In genomic region chr15:91965172-91965571, GRCm38 (mm10) we compare ENCODE assay signal across 18 mouse cellular contexts.
A peak's percentile ranks its signal among the peaks of the same experiment; 100 is the strongest.
DNase-seq lines count a peak whose midpoint lies in the region; ATAC-seq and TF ChIP-seq lines count a peak whose summit lies in the region.
"Had no signal": no experiment of that assay in that cellular context is flagged by ENCODE, and none has a peak within 500 bp of the region (broad histone marks: within the 10 kb centered on the region; RNA-seq: fewer than 3 reads in every experiment).

No protein-coding gene starts in this region.

- WGBS in forebrain, postnatal 0 days: 66% methylated on average over 10 of the region's 10 CpGs
- 83% methylated on average over 10 of the region's 10 CpGs for WGBS in forebrain, embryonic 11.5 days
- 53% methylated on average over 10 of the region's 10 CpGs for WGBS in limb, embryonic 10.5 days
- 72% methylated on average over 10 of the region's 10 CpGs for WGBS in liver, postnatal 0 days (ENCODE audit: insufficient replicate concordance)
- 74% methylated on average over 10 of the region's 10 CpGs for WGBS in liver, embryonic 11.5 days

- no peak for TF ChIP-seq CTCF in forebrain, postnatal 0 days (IDR thresholded peaks at IDR 0.05; ENCODE audit: low read depth)
- no peak for TF ChIP-seq CTCF in liver, postnatal 0 days (IDR thresholded peaks at IDR 0.05; ENCODE audit: low read depth)

- H3K9me3 ChIP-seq in forebrain, postnatal 0 days (ENCODE audit: low read length): no peaks in the 10 kb centered on the region
- no peaks in the 10 kb centered on the region for H3K9me3 ChIP-seq in forebrain, embryonic 11.5 days (ENCODE audit: control insufficient read depth, low read length)
- H3K9me3 ChIP-seq in limb, embryonic 10.5 days (replicated peaks): no peaks in the 10 kb centered on the region
- H3K9me3 ChIP-seq in liver, postnatal 0 days (ENCODE audit: low read length): no peaks in the 10 kb centered on the region
- no peaks in the 10 kb centered on the region for H3K9me3 ChIP-seq in liver, embryonic 11.5 days (ENCODE audit: control insufficient read depth, low read length)
- H3K9me3 ChIP-seq: hindbrain, embryonic 10.5 days; limb, embryonic 12.5 days; liver, embryonic 15.5 days had no signal

- no peak for TF ChIP-seq EP300 in liver, postnatal 0 days (IDR thresholded peaks at IDR 0.05; ENCODE audit: low read depth)

- ATAC-seq in forebrain, postnatal 0 days: peak; percentile 66
- ATAC-seq in forebrain, embryonic 11.5 days (replicated peaks; ENCODE audit: low FRiP score): no peak
- no peak for ATAC-seq in liver, postnatal 0 days
- no peak for ATAC-seq in liver, embryonic 11.5 days (replicated peaks; ENCODE audit: low FRiP score)
- ATAC-seq: intestine, postnatal 0 days had no signal

- peak; percentile 12 for DNase-seq in forebrain, postnatal 0 days
- DNase-seq in forebrain, embryonic 11.5 days (ENCODE audit: low spot score): no peak
- peak; percentile 28 to 38 for DNase-seq in left cerebral cortex, postnatal 10 days (ENCODE audit: extremely low spot score in 1 of 2, low spot score in 2 of 2)
- DNase-seq in left cerebral cortex, adult 11 months (ENCODE audit: low spot score): no peak
- peak; percentile 8 to 19 for DNase-seq in frontal cortex, adult 2 months (ENCODE audit: extremely low spot score in 1 of 2, low spot score in 1 of 2)
- peak; percentile 32 for DNase-seq in limb, embryonic 10.5 days (ENCODE audit: low spot score)
- DNase-seq in liver, postnatal 0 days: no peak
- DNase-seq in liver, embryonic 11.5 days (ENCODE audit: low spot score): no peak
- DNase-seq: adrenal gland, adult 8-10 months; cerebellum, adult 11 months; cerebellum, postnatal 14 days; lung, postnatal 14 days; thymus, adult 2 months had no signal

- no peaks in the 10 kb centered on the region for H3K36me3 ChIP-seq in forebrain, postnatal 0 days (ENCODE audit: insufficient read depth)
- no peaks in the 10 kb centered on the region for H3K36me3 ChIP-seq in forebrain, embryonic 11.5 days (ENCODE audit: control insufficient read depth, insufficient read depth, low read length)
- no peaks in the 10 kb centered on the region for H3K36me3 ChIP-seq in limb, embryonic 10.5 days
- no peaks in the 10 kb centered on the region for H3K36me3 ChIP-seq in liver, postnatal 0 days (replicated peaks; ENCODE audit: insufficient read depth, low read length)
- H3K36me3 ChIP-seq in liver, embryonic 11.5 days (ENCODE audit: control insufficient read depth, insufficient read depth, low read length): no peaks in the 10 kb centered on the region
- H3K36me3 ChIP-seq: hindbrain, embryonic 10.5 days; limb, embryonic 12.5 days; liver, embryonic 15.5 days had no signal

- H3K4me3 ChIP-seq in forebrain, postnatal 0 days (ENCODE audit: low read depth, low read length): no peak overlapping the region
- no peak overlapping the region for H3K4me3 ChIP-seq in forebrain, embryonic 11.5 days (ENCODE audit: low read depth, low read length)
- H3K4me3 ChIP-seq in limb, embryonic 10.5 days: no peak overlapping the region
- H3K4me3 ChIP-seq in liver, postnatal 0 days (ENCODE audit: low read depth, low read length): no peak overlapping the region
- H3K4me3 ChIP-seq in liver, embryonic 11.5 days (ENCODE audit: low read depth, low read length): no peak overlapping the region
- H3K4me3 ChIP-seq: hindbrain, embryonic 10.5 days; limb, embryonic 12.5 days; liver, embryonic 15.5 days; megakaryocyte, embryonic 14.5 days had no signal

- no peaks in the 10 kb centered on the region for H3K27me3 ChIP-seq in forebrain, postnatal 0 days (ENCODE audit: insufficient read depth, low read length)
- H3K27me3 ChIP-seq in forebrain, embryonic 11.5 days (ENCODE audit: control insufficient read depth, insufficient read depth, low read length): no peaks in the 10 kb centered on the region
- no peaks in the 10 kb centered on the region for H3K27me3 ChIP-seq in limb, embryonic 10.5 days (ENCODE audit: low read depth, poor library complexity, severe bottlenecking)
- H3K27me3 ChIP-seq in liver, postnatal 0 days (ENCODE audit: insufficient read depth, low read length): no peaks in the 10 kb centered on the region
- H3K27me3 ChIP-seq in liver, embryonic 11.5 days (replicated peaks; ENCODE audit: control insufficient read depth, insufficient read depth, low read length): no peaks in the 10 kb centered on the region
- H3K27me3 ChIP-seq: limb, embryonic 12.5 days; liver, embryonic 15.5 days; megakaryocyte, embryonic 14.5 days had no signal

- intact Hi-C loops in left cerebral cortex, postnatal 10 days (cut with DNase I): loop anchor here (5.0 kb wide), 1 partner anchor 87 kb away; the partner anchor contains the start of gene Cntn1

- no peak overlapping the region for H3K4me2 ChIP-seq in forebrain, postnatal 0 days (ENCODE audit: low read depth)
- no peak overlapping the region for H3K4me2 ChIP-seq in forebrain, embryonic 11.5 days (ENCODE audit: low read depth, low read length, severe bottlenecking)
- no peak overlapping the region for H3K4me2 ChIP-seq in liver, postnatal 0 days (ENCODE audit: low read depth, low read length)
- no peak overlapping the region for H3K4me2 ChIP-seq in liver, embryonic 11.5 days
- H3K4me2 ChIP-seq: limb, embryonic 12.5 days; liver, embryonic 15.5 days had no signal

- H3K9ac ChIP-seq in forebrain, postnatal 0 days: no peak overlapping the region
- no peak overlapping the region for H3K9ac ChIP-seq in forebrain, embryonic 11.5 days (ENCODE audit: low read length)
- no peak overlapping the region for H3K9ac ChIP-seq in liver, postnatal 0 days (replicated peaks)
- no peak overlapping the region for H3K9ac ChIP-seq in liver, embryonic 11.5 days (ENCODE audit: low read depth, low read length)
- H3K9ac ChIP-seq: limb, embryonic 12.5 days; liver, embryonic 15.5 days had no signal

- no peaks in the 10 kb centered on the region for H3K4me1 ChIP-seq in forebrain, postnatal 0 days (ENCODE audit: insufficient read depth)
- H3K4me1 ChIP-seq in forebrain, embryonic 11.5 days (replicated peaks; ENCODE audit: control insufficient read depth, insufficient read depth, low read length): no peaks in the 10 kb centered on the region
- peaks cover 10% of the 10 kb centered on the region for H3K4me1 ChIP-seq in limb, embryonic 10.5 days
- no peaks in the 10 kb centered on the region for H3K4me1 ChIP-seq in liver, postnatal 0 days (ENCODE audit: insufficient read depth)
- H3K4me1 ChIP-seq in liver, embryonic 11.5 days (replicated peaks; ENCODE audit: control insufficient read depth, insufficient read depth, low read length): no peaks in the 10 kb centered on the region
- H3K4me1 ChIP-seq: hindbrain, embryonic 10.5 days; liver, embryonic 15.5 days; megakaryocyte, embryonic 14.5 days had no signal

- H3K27ac ChIP-seq in forebrain, postnatal 0 days (ENCODE audit: low read depth, low read length): no peak overlapping the region
- H3K27ac ChIP-seq in forebrain, embryonic 11.5 days (ENCODE audit: low read depth, low read length): no peak overlapping the region
- H3K27ac ChIP-seq in limb, embryonic 10.5 days: no peak overlapping the region
- H3K27ac ChIP-seq in liver, postnatal 0 days (ENCODE audit: low read depth): no peak overlapping the region
- H3K27ac ChIP-seq in liver, embryonic 11.5 days (ENCODE audit: low read depth, low read length): no peak overlapping the region
- H3K27ac ChIP-seq: hindbrain, embryonic 10.5 days; limb, embryonic 12.5 days; liver, embryonic 15.5 days had no signal

Comparison
In these comparisons a context has a peak if more than half of its experiments do, and no peak if none do; other contexts are left out.
1. DNase-seq: peak in forebrain, postnatal 0 days (single experiment), left cerebral cortex, postnatal 10 days (2 of 2), frontal cortex, adult 2 months (2 of 2) and limb, embryonic 10.5 days (single experiment); none in forebrain, embryonic 11.5 days (single experiment), left cerebral cortex, adult 11 months (single experiment), liver, postnatal 0 days (single experiment) and liver, embryonic 11.5 days (single experiment).